Mouse (Mus musculus): ENCODE data around the gene Cyp27a1. TPM values are rescaled to one million over a fixed set of nuclear protein-coding genes. Genes with fewer than 3 reads are reported as not detected.

Cyp27a1 gene
- total and polyA plus RNA-seq, 2 experiments from 2014 or later = 2.6 to 4.4 TPM

- TF ChIP-seq CTCF (IDR thresholded peaks at IDR 0.05) = no peak
- WGBS = 81% methylated on average over 6 of the region's 6 CpGs
- Histone ChIP-seq H3K4me3 (ENCODE audit: low read depth, low read length) (no peak overlapping the region), H3K4me2 (ENCODE audit: low read depth, low read length, poor library complexity, severe bottlenecking) (no peak overlapping the region), H3K27me3 (ENCODE audit: insufficient read depth, low read length) (no peaks in the 10 kb centered on the region), H3K9me3 (ENCODE audit: low read length) (no peaks in the 10 kb centered on the region), H3K4me1 (ENCODE audit: insufficient read depth, low read length) (no peaks in the 10 kb centered on the region), H3K9ac (replicated peaks; ENCODE audit: low read length, poor library complexity, severe bottlenecking) (no peak overlapping the region), H3K27ac (ENCODE audit: low read depth, low read length) (no peak overlapping the region), H3K36me3 (ENCODE audit: insufficient read depth, low read length) (no peaks in the 10 kb centered on the region)
- DNase-seq (ENCODE audit: low spot score) (no peak), ATAC-seq (ENCODE audit: low FRiP score) (no peak)
Observed at GRCm38 (mm10) chr1:74721657-74722056, 8.3 kb downstream of the Cyp27a1 start.

GRCm38 (mm10) chr1:74723748-74724147, 10.4 kb downstream of the Cyp27a1 start:
- 65% methylated on average over 2 of the region's 2 CpGs for WGBS
- Histone ChIP-seq H3K4me1 (ENCODE audit: insufficient read depth, low read length) (no peaks in the 10 kb centered on the region), H3K9me3 (ENCODE audit: low read length) (no peaks in the 10 kb centered on the region), H3K36me3 (ENCODE audit: insufficient read depth, low read length) (no peaks in the 10 kb centered on the region), H3K9ac (replicated peaks; ENCODE audit: low read length, poor library complexity, severe bottlenecking) (no peak overlapping the region), H3K27me3 (ENCODE audit: insufficient read depth, low read length) (no peaks in the 10 kb centered on the region), H3K4me3 (ENCODE audit: low read depth, low read length) (no peak overlapping the region), H3K27ac (ENCODE audit: low read depth, low read length) (no peak overlapping the region), H3K4me2 (ENCODE audit: low read depth, low read length, poor library complexity, severe bottlenecking) (no peak overlapping the region)
- TF ChIP-seq CTCF (IDR thresholded peaks at IDR 0.05) = peak; percentile 33
- ATAC-seq (ENCODE audit: low FRiP score) (no peak), DNase-seq (ENCODE audit: low spot score) (no peak)

GRCm38 (mm10) chr1:74726114-74726513, 12.7 kb downstream of the Cyp27a1 start:
- Histone ChIP-seq H3K27me3 (ENCODE audit: insufficient read depth, low read length) (no peaks in the 10 kb centered on the region), H3K4me3 (ENCODE audit: low read depth, low read length) (no peak overlapping the region), H3K4me2 (ENCODE audit: low read depth, low read length, poor library complexity, severe bottlenecking) (no peak overlapping the region), H3K36me3 (ENCODE audit: insufficient read depth, low read length) (no peaks in the 10 kb centered on the region), H3K9ac (replicated peaks; ENCODE audit: low read length, poor library complexity, severe bottlenecking) (no peak overlapping the region), H3K9me3 (ENCODE audit: low read length) (no peaks in the 10 kb centered on the region), H3K27ac (ENCODE audit: low read depth, low read length) (no peak overlapping the region), H3K4me1 (ENCODE audit: insufficient read depth, low read length) (no peaks in the 10 kb centered on the region)
- ATAC-seq (ENCODE audit: low FRiP score) (no peak), DNase-seq (ENCODE audit: low spot score) (no peak)
- TF ChIP-seq CTCF (IDR thresholded peaks at IDR 0.05) = no peak
- 89% methylated on average over 5 of the region's 5 CpGs for WGBS

GRCm38 (mm10) chr1:74726674-74727073, 13.3 kb downstream of the Cyp27a1 start:
- DNase-seq (ENCODE audit: low spot score) = no peak
- no peak overlapping the region for H3K27ac ChIP-seq (ENCODE audit: low read depth, low read length)
- no peaks in the 10 kb centered on the region for H3K4me1 ChIP-seq (ENCODE audit: insufficient read depth, low read length)
- ATAC-seq (ENCODE audit: low FRiP score) = no peak
- H3K36me3 ChIP-seq (ENCODE audit: insufficient read depth, low read length) = no peaks in the 10 kb centered on the region
- WGBS = 84% methylated on average over 5 of the region's 5 CpGs
- no peaks in the 10 kb centered on the region for H3K27me3 ChIP-seq (ENCODE audit: insufficient read depth, low read length)
- no peaks in the 10 kb centered on the region for H3K9me3 ChIP-seq (ENCODE audit: low read length)
- H3K4me3 ChIP-seq (ENCODE audit: low read depth, low read length) = no peak overlapping the region
- H3K9ac ChIP-seq (replicated peaks; ENCODE audit: low read length, poor library complexity, severe bottlenecking) = no peak overlapping the region
- no peak overlapping the region for H3K4me2 ChIP-seq (ENCODE audit: low read depth, low read length, poor library complexity, severe bottlenecking)
- TF ChIP-seq CTCF (IDR thresholded peaks at IDR 0.05) = no peak

- Histone ChIP-seq H3K36me3 (ENCODE audit: insufficient read depth, low read length) (no peaks in the 10 kb centered on the region), H3K4me2 (ENCODE audit: low read depth, low read length, poor library complexity, severe bottlenecking) (no peak overlapping the region), H3K9me3 (ENCODE audit: low read length) (no peaks in the 10 kb centered on the region), H3K4me3 (ENCODE audit: low read depth, low read length) (no peak overlapping the region), H3K27ac (ENCODE audit: low read depth, low read length) (no peak overlapping the region), H3K4me1 (ENCODE audit: insufficient read depth, low read length) (no peaks in the 10 kb centered on the region), H3K27me3 (ENCODE audit: insufficient read depth, low read length) (no peaks in the 10 kb centered on the region), H3K9ac (replicated peaks; ENCODE audit: low read length, poor library complexity, severe bottlenecking) (no peak overlapping the region)
- WGBS = 81% methylated on average over 8 of the region's 8 CpGs
- ATAC-seq (ENCODE audit: low FRiP score) (no peak), DNase-seq (ENCODE audit: low spot score) (no peak)
- TF ChIP-seq CTCF (IDR thresholded peaks at IDR 0.05) = no peak
Observed at GRCm38 (mm10) chr1:74728446-74728845, 15.1 kb downstream of the Cyp27a1 start.

GRCm38 (mm10) chr1:74736977-74737376, 23.6 kb downstream of the Cyp27a1 start:
- no peak overlapping the region for H3K27ac ChIP-seq (ENCODE audit: low read depth, low read length)
- no peaks in the 10 kb centered on the region for H3K27me3 ChIP-seq (ENCODE audit: insufficient read depth, low read length)
- H3K9ac ChIP-seq (replicated peaks; ENCODE audit: low read length, poor library complexity, severe bottlenecking) = no peak overlapping the region
- no peaks in the 10 kb centered on the region for H3K36me3 ChIP-seq (ENCODE audit: insufficient read depth, low read length)
- ATAC-seq (ENCODE audit: low FRiP score) (no peak), DNase-seq (ENCODE audit: low spot score) (no peak)
- H3K4me1 ChIP-seq (ENCODE audit: insufficient read depth, low read length) = no peaks in the 10 kb centered on the region
- no peak overlapping the region for H3K4me3 ChIP-seq (ENCODE audit: low read depth, low read length)
- no peak overlapping the region for H3K4me2 ChIP-seq (ENCODE audit: low read depth, low read length, poor library complexity, severe bottlenecking)
- 90% methylated on average over 12 of the region's 12 CpGs for WGBS
- no peaks in the 10 kb centered on the region for H3K9me3 ChIP-seq (ENCODE audit: low read length)
- TF ChIP-seq CTCF (IDR thresholded peaks at IDR 0.05) = no peak
